Mouse (Mus musculus) forebrain, postnatal 0 days (tissue): Measurements from ENCODE around the gene Slc26a6. TPM values are rescaled to one million over a fixed set of nuclear protein-coding genes. Genes with fewer than 3 reads are reported as not detected.

ENCODE experiments used
- ATAC-seq: fragments of 200-750 bp; cut with Nextera tagmentation; 2 replicates; pipeline ENCODE4 v1.8.0; 2017; ENCODE audit warnings: mild to moderate bottlenecking, moderate library complexity
- DNase-seq: peaks from one replicate; pipeline ENCODE4 v3.0.0-alpha.2; 2015
- H3K27ac ChIP-seq: fragments of 300-500 bp; sonication (generic); 2 replicates; pipeline ENCODE4 v1.5.1; 2014; ENCODE audit warnings: low read depth, mild to moderate bottlenecking, antibody characterized with exemption, low read length, moderate library complexity, mixed read lengths
- H3K27me3 ChIP-seq: fragments of 300-500 bp; sonication (generic); 2 replicates; pipeline ENCODE4 v1.6.1; 2014; ENCODE audit warnings: mild to moderate bottlenecking, low read length, mixed read lengths; ENCODE audit not compliant: insufficient read depth
- H3K36me3 ChIP-seq: fragments of 300-500 bp; sonication (generic); 2 replicates; pipeline ENCODE4 v1.6.1; 2014; ENCODE audit warnings: mild to moderate bottlenecking, moderate library complexity; ENCODE audit not compliant: insufficient read depth
- H3K4me1 ChIP-seq: fragments of 300-500 bp; sonication (generic); 2 replicates; pipeline ENCODE4 v1.6.1; 2014; ENCODE audit warnings: antibody characterized with exemption; ENCODE audit not compliant: insufficient read depth
- H3K4me2 ChIP-seq: fragments of 300-500 bp; sonication (generic); 2 replicates; pipeline ENCODE4 v1.6.1; 2014; ENCODE audit warnings: low read depth, mild to moderate bottlenecking, moderate library complexity
- H3K4me3 ChIP-seq: fragments of 300-500 bp; sonication (generic); 2 replicates; pipeline ENCODE4 v1.5.1; 2014; ENCODE audit warnings: low read depth, low read length, mixed read lengths
- H3K9ac ChIP-seq: fragments of 300-500 bp; sonication (generic); 2 replicates; pipeline ENCODE4 v1.6.1; 2014; ENCODE audit warnings: mild to moderate bottlenecking
- H3K9me3 ChIP-seq: fragments of 300-500 bp; sonication (generic); 2 replicates; pipeline ENCODE4 v1.6.1; 2016; ENCODE audit warnings: low read length
- CTCF ChIP-seq: sonication (generic); IDR thresholded peaks from 2 replicates; pipeline ENCODE4 v1.5.1; 2016; ENCODE audit warnings: antibody characterized with exemption, control low read depth, low read depth
- WGBS: fragments of 180-500 bp; shearing (Covaris S2); extraction: QIAGEN DNeasy Blood & Tissue Kit; methylation state at CpG from one replicate; pipeline ENCODE4 v1.1.7; 2014; 5-methylcytosine and 5-hydroxymethylcytosine counted together
- microRNA-seq, 2 experiments: library from miRNA; unstranded; fragments of <30 nt; microRNA quantifications; one replicate each; pipeline ENCODE4; 2016
- polyA plus RNA-seq: library from polyadenylated mRNA; unstranded; fragments of >200 nt; fragmentation: Nextera tagmentation; extraction: Ambion mirVana; gene quantifications from 2 replicates; pipeline ENCODE4 v1.2.1, GENCODE M21; 2015
- total RNA-seq: library from RNA; depleted of rRNA; stranded (reverse); fragments of >200 nt; gene quantifications from 2 replicates; pipeline ENCODE4 v1.2.3, GENCODE M21; 2014; rRNA removed

The Slc26a6 gene
- total and polyA plus RNA-seq, 2 experiments from 2014 or later: 18.0 to 19.4 TPM

DNA sequence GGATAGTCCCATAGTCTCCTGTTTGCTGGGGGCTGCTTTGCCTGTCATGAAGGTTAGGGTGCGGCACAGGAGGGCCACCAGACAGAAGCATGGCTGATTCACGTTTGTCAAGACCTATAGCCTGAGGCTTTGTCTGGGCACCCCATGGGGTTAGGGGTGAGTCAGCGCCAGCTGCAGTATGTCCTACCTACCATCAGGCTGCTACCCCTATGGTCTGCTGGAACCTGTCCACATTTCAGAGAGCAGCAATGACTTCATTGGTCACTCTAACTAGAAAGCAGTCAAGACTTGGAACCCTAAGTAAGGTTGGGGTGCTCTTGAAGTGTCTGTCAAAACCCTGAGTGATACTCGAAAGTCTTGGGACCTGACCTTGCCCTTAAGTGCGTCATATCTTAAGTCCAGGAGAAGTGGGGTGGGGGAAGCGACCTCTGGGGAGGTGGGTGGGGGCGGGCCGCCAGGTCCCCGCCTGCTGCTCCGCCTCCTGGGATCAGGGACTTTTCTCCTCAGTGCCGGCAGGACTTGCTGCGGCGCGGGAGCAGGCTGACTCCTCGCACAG is 100.1 kb downstream of the Slc26a6 start, which contains the start of gene Col7a1:
TSS of gene Col7a1 (plus strand) at position 506 of the 556 bp plus-strand sequence.
- Histone ChIP-seq H3K27ac (no peak within 1 kb of the TSS), H3K4me2 (no peak within 1 kb of the TSS), H3K9me3 (no peaks in the 10 kb centered on the region), H3K4me1 (no peaks in the 10 kb centered on the region), H3K4me3 (no peak within 1 kb of the TSS), H3K36me3 (peaks cover 25% of the 10 kb centered on the region), H3K9ac (no peak within 1 kb of the TSS), H3K27me3 (no peaks in the 10 kb centered on the region)
- 13% methylated on average over 15 of the region's 15 CpGs for WGBS
- ATAC-seq (no peak), DNase-seq (no peak)
- TF ChIP-seq CTCF: no peak

DNA sequence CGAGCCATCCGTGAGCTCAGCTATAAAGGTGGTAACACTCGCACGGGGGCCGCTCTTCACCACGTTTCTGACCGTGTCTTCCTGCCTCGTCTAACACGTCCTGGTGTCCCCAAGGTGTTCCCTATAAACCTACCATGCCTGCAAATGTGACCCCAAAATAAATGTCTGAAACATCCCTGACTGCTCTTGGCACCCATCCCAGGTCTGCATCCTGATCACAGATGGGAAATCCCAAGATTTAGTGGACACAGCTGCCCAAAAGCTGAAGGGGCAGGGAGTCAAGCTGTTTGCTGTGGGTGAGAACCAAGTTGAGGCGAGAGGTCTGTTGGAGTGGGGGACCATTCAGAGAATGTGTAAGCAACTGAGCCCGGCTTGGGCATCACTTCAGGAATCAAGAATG is 102.2 kb downstream of the Slc26a6 start:
- ATAC-seq (no peak), DNase-seq (no peak)
- no peak for TF ChIP-seq CTCF
- no peak overlapping the region for H3K27ac ChIP-seq
- H3K4me1 ChIP-seq: no peaks in the 10 kb centered on the region
- no peaks in the 10 kb centered on the region for H3K27me3 ChIP-seq
- 86% methylated on average over 11 of the region's 11 CpGs for whole genome bisulfite sequencing
- H3K36me3 ChIP-seq: peaks cover 4% of the 10 kb centered on the region
- no peaks in the 10 kb centered on the region for H3K9me3 ChIP-seq
- H3K4me3 ChIP-seq: no peak overlapping the region
- H3K4me2 ChIP-seq: no peak overlapping the region
- H3K9ac ChIP-seq: no peak overlapping the region

DNA sequence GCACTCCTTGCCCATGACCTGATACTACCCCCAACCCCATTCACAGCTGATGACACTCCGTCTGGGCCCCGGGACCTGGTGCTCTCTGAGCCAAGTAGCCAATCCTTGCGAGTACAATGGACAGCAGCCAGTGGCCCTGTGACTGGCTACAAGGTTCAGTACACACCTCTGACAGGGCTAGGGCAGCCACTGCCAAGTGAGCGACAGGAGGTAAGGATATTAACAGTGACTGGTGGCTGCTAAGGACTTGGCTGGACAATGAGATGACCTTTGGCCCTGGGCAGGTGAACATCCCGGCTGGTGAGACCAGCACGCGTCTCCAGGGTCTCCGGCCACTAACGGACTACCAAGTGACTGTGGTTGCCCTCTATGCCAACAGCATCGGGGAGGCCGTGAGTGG is 102.8 kb downstream of the Slc26a6 start:
- Histone ChIP-seq H3K27ac (no peak overlapping the region), H3K4me3 (no peak overlapping the region), H3K9me3 (no peaks in the 10 kb centered on the region), H3K27me3 (no peaks in the 10 kb centered on the region), H3K4me2 (no peak overlapping the region), H3K9ac (no peak overlapping the region), H3K36me3 (no peaks in the 10 kb centered on the region), H3K4me1 (no peaks in the 10 kb centered on the region)
- ATAC-seq (no peak), DNase-seq (no peak)
- WGBS: 94% methylated on average over 11 of the region's 11 CpGs
- no peak for TF ChIP-seq CTCF

Small RNA genes lying within 50 kb of the gene (microRNA-seq; reads per million reads assigned to microRNA genes)
- 0 reads per million in 2 experiments for gene Gm23156

Other genes starting within 250 kb of the Slc26a6 start
- gene Arih2, start 203.9 kb upstream of the Slc26a6 start, total RNA-seq: 68.2 and 70.9 TPM in 2 replicates
- 32.3 and 40.3 TPM in 2 replicates for gene Arih2, start 203.9 kb upstream of the Slc26a6 start, polyA plus RNA-seq
- gene Slc25a20, start 191.2 kb upstream of the Slc26a6 start, total RNA-seq: 37.6 and 40.5 TPM in 2 replicates
- gene Slc25a20, start 191.2 kb upstream of the Slc26a6 start, polyA plus RNA-seq: 35.2 and 39.6 TPM in 2 replicates
- gene Prkar2a, start 164.0 kb upstream of the Slc26a6 start, total RNA-seq: 81.2 and 104 TPM in 2 replicates
- gene Prkar2a, start 164.0 kb upstream of the Slc26a6 start, polyA plus RNA-seq: 23.0 and 34.3 TPM in 2 replicates
- 136 and 140 TPM in 2 replicates for gene Ip6k2, start 69.5 kb upstream of the Slc26a6 start, total RNA-seq
- gene Ip6k2, start 69.5 kb upstream of the Slc26a6 start, polyA plus RNA-seq: 218 and 226 TPM in 2 replicates
- gene Nckipsd, start 44.9 kb upstream of the Slc26a6 start, total RNA-seq: 27.4 and 27.6 TPM in 2 replicates
- gene Nckipsd, start 44.9 kb upstream of the Slc26a6 start, polyA plus RNA-seq: 18.6 and 24.5 TPM in 2 replicates
- 43.0 and 52.2 TPM in 2 replicates for gene Celsr3, start 27.0 kb upstream of the Slc26a6 start, total RNA-seq
- gene Celsr3, start 27.0 kb upstream of the Slc26a6 start, polyA plus RNA-seq: 3.9 and 6.8 TPM in 2 replicates
- gene Tmem89, start 61.3 kb downstream of the Slc26a6 start, total RNA-seq: 0.23 and 0.24 TPM in 2 replicates
- 0.20 and 0.33 TPM in 2 replicates for gene Tmem89, start 61.3 kb downstream of the Slc26a6 start, polyA plus RNA-seq
- gene Uqcrc1, start 83.3 kb downstream of the Slc26a6 start, total RNA-seq: 327 and 365 TPM in 2 replicates
- gene Uqcrc1, start 83.3 kb downstream of the Slc26a6 start, polyA plus RNA-seq: 482 and 490 TPM in 2 replicates
- 2.7 and 5.4 TPM in 2 replicates for gene Col7a1, start 100.3 kb downstream of the Slc26a6 start, total RNA-seq
- gene Col7a1, start 100.3 kb downstream of the Slc26a6 start, polyA plus RNA-seq: 1.3 and 1.6 TPM in 2 replicates
- 0.23 TPM in 1 of 2 replicates, not detected in the other for gene Ucn2, start 132.7 kb downstream of the Slc26a6 start, total RNA-seq
- not detected in 2 replicates for gene Ucn2, start 132.7 kb downstream of the Slc26a6 start, polyA plus RNA-seq
- 27.1 and 46.4 TPM in 2 replicates for gene Pfkfb4, start 138.5 kb downstream of the Slc26a6 start, total RNA-seq
- 16.6 and 21.7 TPM in 2 replicates for gene Pfkfb4, start 138.5 kb downstream of the Slc26a6 start, polyA plus RNA-seq
- gene Shisa5, start 185.3 kb downstream of the Slc26a6 start, total RNA-seq: 66.2 and 68.4 TPM in 2 replicates
- gene Shisa5, start 185.3 kb downstream of the Slc26a6 start, polyA plus RNA-seq: 75.9 and 77.3 TPM in 2 replicates
- gene Trex1, start 206.5 kb downstream of the Slc26a6 start, total RNA-seq: 22.5 and 25.3 TPM in 2 replicates
- gene Trex1, start 206.5 kb downstream of the Slc26a6 start, polyA plus RNA-seq: 16.5 and 20.3 TPM in 2 replicates
- 45.2 and 46.1 TPM in 2 replicates for gene Atrip, start 220.8 kb downstream of the Slc26a6 start, total RNA-seq
- gene Atrip, start 220.8 kb downstream of the Slc26a6 start, polyA plus RNA-seq: 34.6 and 34.8 TPM in 2 replicates
- gene Ccdc51, start 229.2 kb downstream of the Slc26a6 start, total RNA-seq: 12.2 and 12.9 TPM in 2 replicates
- 6.4 and 7.2 TPM in 2 replicates for gene Ccdc51, start 229.2 kb downstream of the Slc26a6 start, polyA plus RNA-seq
- 177 and 216 TPM in 2 replicates for gene Tma7, start 229.3 kb downstream of the Slc26a6 start, total RNA-seq
- gene Tma7, start 229.3 kb downstream of the Slc26a6 start, polyA plus RNA-seq: 695 and 816 TPM in 2 replicates
- gene Plxnb1, start 242.1 kb downstream of the Slc26a6 start, total RNA-seq: 56.3 and 78.2 TPM in 2 replicates
- 7.3 and 10.2 TPM in 2 replicates for gene Plxnb1, start 242.1 kb downstream of the Slc26a6 start, polyA plus RNA-seq